Mouse (Mus musculus): ENCODE data around the gene Galr2. TPM values are rescaled to one million over a fixed set of nuclear protein-coding genes. Genes with fewer than 3 reads are reported as not detected.
A peak's percentile ranks its signal among the peaks of the same experiment; 100 is the strongest.
"Not testable (repeated sequence)": the region's sequence is repeated elsewhere in the genome, so short reads cannot be mapped to it uniquely, and the experiment has no call there.

Gene Galr2
- polyA plus RNA-seq, 1 experiment from 2014 or later: 0.18 TPM

DNA sequence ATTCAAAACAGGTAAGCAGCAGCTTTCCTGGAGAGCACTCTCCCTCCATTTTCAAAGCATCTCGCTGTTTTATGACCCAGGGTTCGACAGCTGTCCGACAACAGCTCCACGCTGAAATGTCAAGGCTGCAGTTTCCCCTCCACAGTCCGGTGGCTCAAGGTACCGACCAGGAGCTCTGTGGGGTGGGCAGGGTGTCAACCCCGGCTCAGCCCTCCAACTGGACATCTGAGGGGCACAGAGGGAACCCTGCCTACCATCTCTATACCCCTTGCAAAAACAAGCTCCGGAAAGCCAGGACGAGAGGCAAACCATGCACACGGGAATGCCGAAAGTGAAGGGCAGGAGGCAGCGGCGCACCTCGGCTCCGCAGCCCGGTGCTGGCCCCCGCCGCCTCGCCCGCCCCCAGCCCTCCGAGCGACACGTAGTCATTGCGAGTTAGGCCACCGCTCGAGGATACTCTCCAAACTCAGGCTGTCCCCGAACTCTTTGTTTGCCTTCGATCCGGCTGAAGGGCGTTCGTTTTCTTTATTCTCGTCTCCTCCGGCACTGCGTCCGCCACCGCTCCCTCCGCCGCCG, 7.2 kb upstream of the Galr2 start:
- Histone ChIP-seq H3K27ac (peak overlapping the region; percentile 91), H3K4me2 (peak overlapping the region; percentile 65)
- under 1% methylated on average over 39 of the region's 39 CpGs for WGBS

DNA sequence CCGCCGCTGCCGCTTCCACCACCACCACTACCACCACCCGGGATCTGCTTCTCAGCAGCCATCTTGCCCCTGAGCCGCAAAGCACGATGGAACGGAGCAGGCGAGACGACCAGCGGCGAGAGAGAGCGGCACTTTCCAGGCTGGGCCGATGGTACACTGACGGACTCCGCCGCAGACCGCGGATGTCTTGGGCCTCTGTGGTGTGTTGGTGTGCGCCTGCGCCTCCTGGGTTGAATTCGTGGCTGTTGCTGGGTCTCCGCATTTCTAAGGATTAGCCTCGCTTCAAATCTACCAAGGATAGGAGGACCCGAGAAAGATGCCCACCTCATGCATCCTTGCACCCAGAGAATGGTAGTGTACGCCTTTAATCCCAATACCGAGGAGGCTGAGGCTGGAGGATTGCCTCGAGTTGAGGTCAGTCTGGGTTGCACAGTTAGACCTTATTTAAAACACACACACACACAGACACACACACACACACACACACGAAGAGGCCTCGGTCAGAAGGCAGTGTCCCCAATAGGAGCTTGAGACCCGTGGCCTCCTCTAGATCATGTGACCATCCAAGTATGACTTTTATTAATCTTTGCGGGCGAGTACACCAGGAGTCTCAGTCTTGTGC, 6.6 kb upstream of the Galr2 start, which contains the start of gene Srp68:
Gene Srp68, minus strand, starts transcription at position 173 of the 622 bp plus-strand sequence.
- H3K9me3 ChIP-seq: no peaks in the 10 kb centered on the region
- no peaks in the 10 kb centered on the region for H3K27me3 ChIP-seq
- 3% methylated on average over 32 of the region's 32 CpGs for WGBS
- H3K4me1 ChIP-seq: peaks cover 34% of the 10 kb centered on the region
- peak within 1 kb of the TSS; percentile 98 for H3K9ac ChIP-seq
- peak within 1 kb of the TSS; percentile 91 for H3K27ac ChIP-seq
- H3K36me3 ChIP-seq: peaks cover 27% of the 10 kb centered on the region
- ATAC-seq (ENCODE audit: insufficient number of reproducible peaks, insufficient read depth, low FRiP score, low TSS enrichment, low read depth): peak; percentile 97
- H3K4me3 ChIP-seq: peak within 1 kb of the TSS; percentile 99
- H3K4me2 ChIP-seq: peak within 1 kb of the TSS; percentile 65

More for the DNA sequence above, 7.2 kb upstream of the Galr2 start:
- Histone ChIP-seq H3K4me3 (peak overlapping the region; percentile 99), H3K9ac (peak overlapping the region; percentile 98), H3K4me1 (peaks cover 34% of the 10 kb centered on the region), H3K27me3 (no peaks in the 10 kb centered on the region), H3K36me3 (peaks cover 33% of the 10 kb centered on the region), H3K9me3 (no peaks in the 10 kb centered on the region)
- ATAC-seq (ENCODE audit: insufficient number of reproducible peaks, insufficient read depth, low FRiP score, low TSS enrichment, low read depth): peak; percentile 44; the same call in 1 of the 2 replicates

DNA sequence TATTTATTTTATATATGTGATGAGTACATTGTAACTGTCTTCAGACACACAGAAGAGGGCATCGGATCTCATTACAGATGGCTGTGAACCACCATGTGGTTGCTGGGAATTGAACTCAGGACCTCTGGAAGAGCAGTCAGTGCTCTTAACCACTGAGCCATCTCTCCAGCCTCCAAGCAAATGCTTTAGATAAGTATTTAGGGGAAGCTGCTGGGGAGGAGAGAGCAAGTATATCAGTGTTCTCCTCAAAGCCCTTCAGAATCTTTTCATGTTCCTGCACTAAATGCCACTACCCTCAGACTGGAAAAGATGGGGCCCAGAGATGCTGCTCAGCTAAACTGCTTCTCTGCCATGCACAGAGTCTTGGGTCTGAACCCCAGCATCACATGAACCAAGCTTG, 3.6 kb upstream of the Galr2 start:
- H3K27ac ChIP-seq; H3K36me3 ChIP-seq; H3K9me3 ChIP-seq; H3K9ac ChIP-seq; ATAC-seq (ENCODE audit: insufficient number of reproducible peaks, insufficient read depth, low FRiP score, low TSS enrichment, low read depth); H3K4me2 ChIP-seq; H3K4me3 ChIP-seq: not testable (repeated sequence)
- Histone ChIP-seq H3K27me3 (peaks cover 27% of the 10 kb centered on the region), H3K4me1 (peaks cover 29% of the 10 kb centered on the region)
- 94% methylated on average over 1 of the region's 1 CpGs for WGBS

DNA sequence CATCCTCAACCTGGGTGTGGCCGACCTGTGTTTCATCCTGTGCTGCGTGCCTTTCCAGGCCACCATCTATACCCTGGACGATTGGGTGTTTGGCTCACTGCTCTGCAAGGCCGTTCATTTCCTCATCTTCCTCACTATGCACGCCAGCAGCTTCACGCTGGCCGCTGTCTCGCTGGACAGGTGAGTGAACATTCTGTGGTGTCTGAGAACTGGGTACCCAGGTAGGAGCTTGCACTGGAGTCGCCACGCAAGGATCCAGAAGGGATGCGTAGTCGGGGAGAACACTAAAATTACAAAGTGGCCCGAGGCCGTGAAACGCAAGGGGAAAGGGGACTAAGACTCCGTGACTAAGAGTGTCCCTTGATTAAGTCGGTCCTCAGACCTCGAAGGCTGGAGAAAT, 932 bp downstream of the Galr2 start:
- Histone ChIP-seq H3K36me3 (no peaks in the 10 kb centered on the region), H3K4me3 (peak overlapping the region; percentile 37), H3K27me3 (peaks cover 65% of the 10 kb centered on the region), H3K9me3 (no peaks in the 10 kb centered on the region), H3K4me2 (peak overlapping the region; percentile 60), H3K27ac (no peak overlapping the region), H3K9ac (peak overlapping the region; percentile 51), H3K4me1 (peaks cover 21% of the 10 kb centered on the region)
- WGBS: 2% methylated on average over 18 of the region's 18 CpGs
- no peak for ATAC-seq (ENCODE audit: insufficient number of reproducible peaks, insufficient read depth, low FRiP score, low TSS enrichment, low read depth)

DNA sequence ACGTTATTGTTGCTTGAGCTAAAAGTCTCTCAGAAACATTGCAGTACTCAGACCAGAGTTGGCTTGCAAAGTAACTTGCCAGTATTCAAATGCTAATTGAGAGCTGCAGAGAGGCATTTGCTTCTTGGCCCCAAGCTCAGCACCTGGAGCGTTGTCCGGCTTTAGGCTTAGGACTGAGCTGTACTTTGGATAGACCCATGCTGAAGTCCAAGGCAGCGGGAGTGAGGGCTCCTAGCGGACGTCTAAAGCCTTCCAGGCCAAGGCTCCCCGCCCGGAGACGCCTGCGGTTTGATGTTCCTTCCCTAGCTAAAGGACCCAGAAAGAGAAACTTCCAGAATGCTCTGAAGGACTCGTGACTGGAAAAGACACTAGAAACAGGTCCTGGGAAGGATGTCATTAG, 1.4 kb downstream of the Galr2 start:
- H3K4me3 ChIP-seq: peak overlapping the region; percentile 37
- ATAC-seq (ENCODE audit: insufficient number of reproducible peaks, insufficient read depth, low FRiP score, low TSS enrichment, low read depth): no peak
- H3K36me3 ChIP-seq: peaks cover under 1% of the 10 kb centered on the region; the same call in 1 of the 2 replicates
- H3K9me3 ChIP-seq: no peaks in the 10 kb centered on the region
- H3K4me2 ChIP-seq: peak overlapping the region; percentile 60
- peaks cover 21% of the 10 kb centered on the region for H3K4me1 ChIP-seq
- WGBS: under 1% methylated on average over 11 of the region's 11 CpGs
- H3K27ac ChIP-seq: no peak overlapping the region
- peaks cover 65% of the 10 kb centered on the region for H3K27me3 ChIP-seq
- H3K9ac ChIP-seq: no peak overlapping the region

DNA sequence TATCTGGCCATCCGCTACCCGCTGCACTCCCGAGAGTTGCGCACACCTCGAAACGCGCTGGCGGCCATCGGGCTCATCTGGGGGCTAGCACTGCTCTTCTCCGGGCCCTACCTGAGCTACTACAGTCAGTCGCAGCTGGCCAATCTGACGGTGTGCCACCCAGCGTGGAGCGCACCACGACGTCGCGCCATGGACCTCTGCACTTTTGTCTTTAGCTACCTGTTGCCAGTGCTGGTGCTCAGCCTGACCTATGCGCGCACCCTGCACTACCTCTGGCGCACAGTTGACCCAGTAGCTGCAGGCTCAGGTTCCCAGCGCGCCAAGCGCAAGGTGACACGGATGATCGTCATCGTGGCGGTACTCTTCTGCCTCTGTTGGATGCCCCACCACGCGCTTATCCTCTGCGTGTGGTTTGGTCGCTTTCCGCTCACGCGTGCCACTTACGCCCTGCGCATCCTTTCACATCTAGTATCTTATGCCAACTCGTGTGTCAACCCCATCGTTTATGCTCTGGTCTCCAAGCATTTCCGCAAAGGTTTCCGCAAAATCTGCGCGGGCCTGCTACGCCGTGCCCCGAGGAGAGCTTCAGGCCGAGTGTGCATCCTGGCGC, 2.3 kb downstream of the Galr2 start:
- H3K9ac ChIP-seq: no peak overlapping the region
- WGBS: 10% methylated on average over 48 of the region's 48 CpGs
- H3K27me3 ChIP-seq: peaks cover 65% of the 10 kb centered on the region
- peaks cover 21% of the 10 kb centered on the region for H3K4me1 ChIP-seq
- H3K4me2 ChIP-seq: peak overlapping the region; percentile 14; the same call in 1 of the 2 replicates
- peaks cover 10% of the 10 kb centered on the region for H3K36me3 ChIP-seq
- H3K4me3 ChIP-seq: peak overlapping the region; percentile 9; the same call in 1 of the 2 replicates
- ATAC-seq (ENCODE audit: insufficient number of reproducible peaks, insufficient read depth, low FRiP score, low TSS enrichment, low read depth): no peak
- H3K9me3 ChIP-seq: no peaks in the 10 kb centered on the region
- H3K27ac ChIP-seq: no peak overlapping the region

DNA sequence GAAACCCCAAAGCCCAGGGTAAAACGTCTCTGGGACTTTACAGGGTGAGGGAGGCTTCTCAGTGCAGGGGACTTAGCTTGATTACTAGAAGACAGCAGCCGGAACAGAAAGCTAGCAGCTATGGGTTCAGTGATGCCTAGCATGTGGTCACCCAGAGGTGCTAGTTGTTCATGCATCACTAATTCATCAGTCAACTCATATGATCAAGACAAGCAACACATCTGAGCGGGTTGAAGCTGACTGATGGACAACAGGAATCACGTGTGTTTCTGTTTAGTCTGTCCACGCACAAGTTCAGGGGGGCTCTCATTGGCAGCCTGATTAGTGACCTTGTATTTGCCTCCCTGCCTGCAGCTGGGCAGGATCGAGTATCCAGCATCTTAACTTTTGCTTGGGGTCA, 3.2 kb downstream of the Galr2 start:
- Histone ChIP-seq H3K9me3 (no peaks in the 10 kb centered on the region), H3K27ac (no peak overlapping the region), H3K4me1 (peaks cover 21% of the 10 kb centered on the region), H3K36me3 (peaks cover 20% of the 10 kb centered on the region), H3K4me2 (no peak overlapping the region), H3K4me3 (no peak overlapping the region), H3K9ac (no peak overlapping the region), H3K27me3 (peaks cover 65% of the 10 kb centered on the region)
- 30% methylated on average over 6 of the region's 6 CpGs for WGBS
- no peak for ATAC-seq (ENCODE audit: insufficient number of reproducible peaks, insufficient read depth, low FRiP score, low TSS enrichment, low read depth)

DNA sequence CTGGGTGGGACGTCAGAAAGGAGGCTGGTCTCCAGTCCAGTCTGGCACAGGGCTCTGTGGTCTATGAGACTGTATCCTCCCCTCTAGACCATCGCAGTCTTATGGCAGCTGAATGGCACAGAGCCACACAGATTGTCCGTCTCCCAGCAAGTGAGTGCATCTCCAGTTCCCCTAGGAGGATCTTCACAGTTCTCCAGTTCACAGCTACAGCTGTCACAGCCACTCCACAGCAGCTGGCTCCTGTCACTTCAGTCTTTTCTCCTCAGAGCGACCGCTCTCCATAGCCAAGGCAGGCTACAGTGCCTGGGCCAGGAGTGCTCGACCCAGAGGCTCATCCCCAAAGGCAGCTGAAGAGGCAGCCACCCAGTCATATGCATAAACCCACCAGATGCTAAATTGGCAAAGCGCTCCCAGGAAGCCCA, 5.0 kb downstream of the Galr2 start:
- no peak overlapping the region for H3K9ac ChIP-seq
- H3K36me3 ChIP-seq: peaks cover 37% of the 10 kb centered on the region
- peaks cover 52% of the 10 kb centered on the region for H3K27me3 ChIP-seq
- peaks cover 21% of the 10 kb centered on the region for H3K4me1 ChIP-seq
- no peak overlapping the region for H3K27ac ChIP-seq
- no peak overlapping the region for H3K4me3 ChIP-seq
- H3K4me2 ChIP-seq: no peak overlapping the region
- no peaks in the 10 kb centered on the region for H3K9me3 ChIP-seq
- ATAC-seq (ENCODE audit: insufficient number of reproducible peaks, insufficient read depth, low FRiP score, low TSS enrichment, low read depth): no peak
- WGBS: 62% methylated on average over 7 of the region's 7 CpGs

DNA sequence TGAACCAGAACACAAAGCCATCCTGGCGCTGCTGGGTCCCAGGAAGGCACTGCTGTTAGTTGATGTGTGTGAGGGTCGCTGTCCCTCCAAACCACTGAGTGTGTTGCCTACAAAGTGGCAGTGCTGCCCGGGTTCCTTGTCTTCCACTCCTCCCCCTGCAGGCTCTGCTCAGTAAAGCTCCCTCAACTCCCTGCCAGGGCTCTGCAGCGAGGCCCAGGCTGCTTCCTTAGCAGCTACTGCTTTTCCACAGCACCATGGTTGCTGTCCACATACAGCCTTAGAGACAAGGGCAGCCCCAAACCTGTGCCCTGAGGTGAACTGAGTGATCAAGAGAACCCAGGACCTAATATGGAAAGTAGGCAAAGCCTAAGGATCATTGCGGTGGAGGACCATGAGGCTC, 6.6 kb downstream of the Galr2 start:
- Histone ChIP-seq H3K4me1 (peaks cover 7% of the 10 kb centered on the region), H3K9me3 (no peaks in the 10 kb centered on the region), H3K27ac (no peak overlapping the region), H3K4me3 (no peak overlapping the region), H3K27me3 (peaks cover 36% of the 10 kb centered on the region), H3K36me3 (peaks cover 52% of the 10 kb centered on the region), H3K9ac (peak overlapping the region; percentile 12; the same call in 1 of the 2 replicates), H3K4me2 (no peak overlapping the region)
- no peak for ATAC-seq (ENCODE audit: insufficient number of reproducible peaks, insufficient read depth, low FRiP score, low TSS enrichment, low read depth)
- 72% methylated on average over 5 of the region's 5 CpGs for WGBS

DNA sequence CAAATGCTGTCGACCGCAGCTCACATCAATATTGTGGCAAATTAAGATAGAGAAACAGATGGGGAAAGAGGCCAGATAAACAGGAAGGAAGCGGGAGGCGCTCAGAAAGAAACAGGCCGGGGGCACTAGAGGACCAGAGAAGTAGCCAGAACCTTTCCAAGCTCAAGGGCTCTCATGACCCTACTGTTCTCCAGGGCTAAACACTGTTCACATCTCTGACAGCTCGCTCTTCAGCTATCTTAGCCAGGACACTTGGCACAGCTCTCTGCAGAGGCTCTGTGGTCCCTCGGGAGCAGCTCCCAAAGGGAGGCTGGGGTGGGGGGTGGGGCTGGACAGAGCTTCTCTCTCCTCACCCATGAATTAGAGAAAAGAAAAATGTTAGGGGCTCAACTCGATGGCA, 9.8 kb downstream of the Galr2 start:
- H3K4me2 ChIP-seq: no peak overlapping the region
- ATAC-seq (ENCODE audit: insufficient number of reproducible peaks, insufficient read depth, low FRiP score, low TSS enrichment, low read depth): no peak
- WGBS: 80% methylated on average over 8 of the region's 8 CpGs
- H3K27ac ChIP-seq: no peak overlapping the region
- no peak overlapping the region for H3K9ac ChIP-seq
- peaks cover 82% of the 10 kb centered on the region for H3K36me3 ChIP-seq
- no peaks in the 10 kb centered on the region for H3K9me3 ChIP-seq
- H3K4me3 ChIP-seq: no peak overlapping the region
- H3K27me3 ChIP-seq: peaks cover 4% of the 10 kb centered on the region
- H3K4me1 ChIP-seq: no peaks in the 10 kb centered on the region

DNA sequence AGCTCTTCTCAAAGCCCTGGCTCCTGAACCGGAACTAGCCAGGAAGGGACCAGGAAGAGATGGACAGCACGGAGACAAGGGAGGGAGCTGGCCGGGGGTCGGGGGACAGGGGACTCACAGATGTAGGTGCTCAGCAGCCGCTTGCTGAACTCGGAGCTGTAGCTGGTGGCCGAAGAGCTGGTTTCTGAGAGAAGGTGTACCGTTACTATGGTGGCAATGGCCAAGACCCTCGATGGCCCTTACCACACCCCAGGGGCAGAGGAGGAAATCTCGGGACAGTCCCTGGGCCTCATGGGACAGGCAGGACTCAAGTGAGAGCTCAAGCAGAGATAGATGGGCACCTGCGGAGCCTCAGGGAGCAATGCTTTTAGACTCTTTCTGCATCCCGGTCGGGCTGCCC, 11.7 kb downstream of the Galr2 start:
- no peak for ATAC-seq (ENCODE audit: insufficient number of reproducible peaks, insufficient read depth, low FRiP score, low TSS enrichment, low read depth)
- H3K9ac ChIP-seq: no peak overlapping the region
- no peak overlapping the region for H3K4me3 ChIP-seq
- no peaks in the 10 kb centered on the region for H3K27me3 ChIP-seq
- H3K4me2 ChIP-seq: no peak overlapping the region
- 88% methylated on average over 13 of the region's 13 CpGs for WGBS
- no peaks in the 10 kb centered on the region for H3K9me3 ChIP-seq
- no peaks in the 10 kb centered on the region for H3K4me1 ChIP-seq
- H3K27ac ChIP-seq: no peak overlapping the region
- peaks cover 97% of the 10 kb centered on the region for H3K36me3 ChIP-seq
